Mouse (Mus musculus) limb, embryonic 14.5 days (tissue): ENCODE results near the gene P2rx6. TPM values are rescaled to one million over a fixed set of nuclear protein-coding genes. Genes with fewer than 3 reads are reported as not detected.
A peak's percentile ranks its signal among the peaks of the same experiment; 100 is the strongest.

Experiments used
- ATAC-seq: fragments of 200-750 bp; cut with Nextera tagmentation; 2 replicates; pipeline ENCODE4 v1.8.0; 2017; ENCODE audit warnings: low read depth, moderate number of reproducible peaks, moderate TSS enrichment; ENCODE audit not compliant: low FRiP score
- DNase-seq: peaks from one replicate; pipeline ENCODE4 v3.0.0-alpha.2; 2015; ENCODE audit warnings: low spot score
- H3K27ac ChIP-seq: fragments of 300-500 bp; sonication (generic); replicated peaks from 2 replicates; pipeline ENCODE4 v1.5.1; 2014; ENCODE audit warnings: low read depth, mild to moderate bottlenecking, low read length, moderate library complexity, mixed read lengths
- H3K27me3 ChIP-seq: fragments of 300-500 bp; sonication (generic); 2 replicates; pipeline ENCODE4 v1.6.1; 2014; ENCODE audit warnings: low read length, mixed read lengths; ENCODE audit not compliant: control insufficient read depth, insufficient read depth
- H3K36me3 ChIP-seq: fragments of 300-500 bp; sonication (generic); 2 replicates; pipeline ENCODE4 v1.6.1; 2014; ENCODE audit warnings: mild to moderate bottlenecking, low read length, moderate library complexity, mixed read lengths; ENCODE audit not compliant: control insufficient read depth, insufficient read depth
- H3K4me1 ChIP-seq: fragments of 300-500 bp; sonication (generic); 2 replicates; pipeline ENCODE4 v1.6.1; 2014; ENCODE audit warnings: antibody characterized with exemption, low read length, mixed read lengths; ENCODE audit not compliant: control insufficient read depth, insufficient read depth
- H3K4me2 ChIP-seq: fragments of 300-500 bp; sonication (generic); replicated peaks from 2 replicates; pipeline ENCODE4 v1.6.1; 2014; ENCODE audit warnings: low read depth, mild to moderate bottlenecking, low read length, moderate library complexity; ENCODE audit not compliant: severe bottlenecking
- H3K4me3 ChIP-seq: fragments of 300-500 bp; sonication (generic); replicated peaks from 2 replicates; pipeline ENCODE4 v1.5.1; 2014; ENCODE audit warnings: low read length
- H3K9ac ChIP-seq: fragments of 300-500 bp; sonication (generic); 2 replicates; pipeline ENCODE4 v1.6.1; 2014; ENCODE audit warnings: mild to moderate bottlenecking, low read depth, low read length, moderate library complexity; ENCODE audit not compliant: severe bottlenecking
- H3K9me3 ChIP-seq: fragments of 300-500 bp; sonication (generic); 2 replicates; pipeline ENCODE4 v1.6.1; 2016; ENCODE audit warnings: low read length; ENCODE audit not compliant: control insufficient read depth
- POLR2A ChIP-seq: fragments of 200-500 bp; IDR thresholded peaks from 2 replicates; pipeline ENCODE4 v1.8.0; 2012; ENCODE audit warnings: inconsistent platforms, mild to moderate bottlenecking, moderate library complexity, borderline replicate concordance; ENCODE audit not compliant: insufficient read depth, insufficient read length; ENCODE audit errors: extremely low read depth
- WGBS: fragments of 180-500 bp; shearing (Covaris S2); extraction: QIAGEN DNeasy Blood & Tissue Kit; methylation state at CpG from one replicate; pipeline ENCODE4 v1.1.7; 2014; 5-methylcytosine and 5-hydroxymethylcytosine counted together
- polyA plus RNA-seq, 2 experiments: library from polyadenylated mRNA; depleted of rRNA in 1 of 2; stranded (reverse) in 1 of 2; unstranded in 1 of 2; fragments of >200 nt; fragmentation: Nextera tagmentation in 1 of 2; extraction: Ambion mirVana in 1 of 2; gene quantifications; 2 replicates each; pipeline versions ENCODE4 v1.2.1 to v1.2.3; 2012 to 2014

The P2rx6 gene
- polyA plus RNA-seq, 2 experiments: 0.47 to 0.99 TPM

GRCm38 (mm10) chr16:17528276-17528675 lies 33.4 kb upstream of the P2rx6 start:
- Histone ChIP-seq H3K27ac (no peak overlapping the region), H3K4me3 (no peak overlapping the region), H3K27me3 (no peaks in the 10 kb centered on the region), H3K36me3 (peaks cover 59% of the 10 kb centered on the region), H3K4me2 (no peak overlapping the region), H3K9ac (no peak overlapping the region), H3K9me3 (no peaks in the 10 kb centered on the region), H3K4me1 (peaks cover 15% of the 10 kb centered on the region)
- TF ChIP-seq POLR2A: no peak
- 87% methylated on average over 13 of the region's 13 CpGs for WGBS
- no peak for DNase-seq
- no peak for ATAC-seq

GRCm38 (mm10) chr16:17529981-17530586 lies 31.6 kb upstream of the P2rx6 start:
- peak overlapping the region; percentile 84 for H3K4me2 ChIP-seq
- TF ChIP-seq POLR2A: no peak
- no peak for ATAC-seq
- peak overlapping the region; percentile 84 for H3K9ac ChIP-seq
- H3K36me3 ChIP-seq: peaks cover 44% of the 10 kb centered on the region
- H3K4me3 ChIP-seq: peak overlapping the region; percentile 75
- DNase-seq: no peak
- peak overlapping the region; percentile 98 for H3K27ac ChIP-seq
- no peaks in the 10 kb centered on the region for H3K9me3 ChIP-seq
- no peaks in the 10 kb centered on the region for H3K27me3 ChIP-seq
- WGBS: 15% methylated on average over 15 of the region's 17 CpGs
- peaks cover 15% of the 10 kb centered on the region for H3K4me1 ChIP-seq

GRCm38 (mm10) chr16:17530640-17531288 lies 30.9 kb upstream of the P2rx6 start, which contains the start of gene Thap7:
TSS of gene Thap7 (minus strand) at chr16:17531136.
- ATAC-seq (peak; percentile 95), DNase-seq (peak; percentile 95)
- under 1% methylated on average over 67 of the region's 67 CpGs for WGBS
- Histone ChIP-seq H3K9ac (peak within 1 kb of the TSS; percentile 84), H3K27me3 (no peaks in the 10 kb centered on the region), H3K4me2 (peak within 1 kb of the TSS; percentile 84), H3K27ac (peak within 1 kb of the TSS; percentile 98), H3K4me3 (peak within 1 kb of the TSS; percentile 75), H3K9me3 (no peaks in the 10 kb centered on the region), H3K36me3 (peaks cover 37% of the 10 kb centered on the region), H3K4me1 (peaks cover 15% of the 10 kb centered on the region)
- peak; percentile 85; the same call in 1 of the 2 replicates for TF ChIP-seq POLR2A

GRCm38 (mm10) chr16:17532271-17532670 lies 29.4 kb upstream of the P2rx6 start:
- 59% methylated on average over 4 of the region's 4 CpGs for WGBS
- H3K4me2 ChIP-seq: no peak overlapping the region
- peaks cover 23% of the 10 kb centered on the region for H3K36me3 ChIP-seq
- H3K27me3 ChIP-seq: no peaks in the 10 kb centered on the region
- peaks cover 15% of the 10 kb centered on the region for H3K4me1 ChIP-seq
- no peaks in the 10 kb centered on the region for H3K9me3 ChIP-seq
- no peak overlapping the region for H3K9ac ChIP-seq
- ATAC-seq (no peak), DNase-seq (no peak)
- TF ChIP-seq POLR2A: no peak
- no peak overlapping the region for H3K27ac ChIP-seq
- H3K4me3 ChIP-seq: no peak overlapping the region

- no peaks in the 10 kb centered on the region for H3K27me3 ChIP-seq
- no peak for TF ChIP-seq POLR2A
- DNase-seq (no peak), ATAC-seq (no peak)
- 73% methylated on average over 14 of the region's 14 CpGs for WGBS
- no peaks in the 10 kb centered on the region for H3K9me3 ChIP-seq
- no peak overlapping the region for H3K4me2 ChIP-seq
- peaks cover 18% of the 10 kb centered on the region for H3K36me3 ChIP-seq
- no peak overlapping the region for H3K27ac ChIP-seq
- H3K4me3 ChIP-seq: no peak overlapping the region
- H3K4me1 ChIP-seq: peaks cover 15% of the 10 kb centered on the region
- no peak overlapping the region for H3K9ac ChIP-seq
Observed at GRCm38 (mm10) chr16:17532676-17533329, 28.9 kb upstream of the P2rx6 start.
